Mouse (Mus musculus) liver, embryonic 14.5 days (tissue): Measurements from ENCODE around the gene Epb41l4b.

Experiments
- CTCF ChIP-seq: IDR thresholded peaks from 2 replicates; pipeline ENCODE4 v1.5.1; 2016; ENCODE audit warnings: antibody characterized with exemption, low read depth, control low read depth
- EP300 ChIP-seq: IDR thresholded peaks from 2 replicates; pipeline ENCODE4 v1.6.1; 2016; ENCODE audit warnings: antibody characterized with exemption, low read depth

DNA sequence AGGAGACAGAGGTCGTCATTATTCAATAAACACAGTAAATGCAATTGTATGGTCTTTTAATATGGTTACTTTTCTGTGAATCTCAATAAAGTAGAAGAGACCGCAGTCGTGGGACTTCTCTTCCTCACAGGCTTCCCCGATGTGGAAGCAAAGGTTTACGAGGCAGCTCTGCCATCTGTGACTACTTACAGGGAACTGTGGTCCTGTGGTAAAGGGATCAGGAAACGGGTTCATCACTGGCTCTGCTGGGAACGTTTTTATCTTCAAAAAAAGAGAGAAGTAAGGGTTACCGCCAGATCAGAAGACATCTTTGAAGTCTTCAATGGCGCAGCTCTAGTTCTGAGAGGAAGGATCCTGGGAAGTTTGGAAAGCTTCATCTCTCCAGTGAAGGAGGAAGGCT lies 135.5 kb downstream of the Epb41l4b start:
- TF ChIP-seq CTCF (no peak), EP300 (no peak)
